Mouse (Mus musculus) megakaryocyte, embryonic 14.5 days (primary cell): ENCODE measurements around the gene Foxd2.

ENCODE experiments used
- FLI1 ChIP-seq: IDR thresholded peaks from 2 replicates; pipeline ENCODE4 v1.6.1; 2012; ENCODE audit warnings: low read length, inconsistent platforms, mixed read lengths
- GATA1 ChIP-seq: IDR thresholded peaks from 3 replicates; pipeline ENCODE4 v1.6.1; 2012; ENCODE audit warnings: mixed read lengths, low read length, inconsistent platforms, borderline replicate concordance

DNA sequence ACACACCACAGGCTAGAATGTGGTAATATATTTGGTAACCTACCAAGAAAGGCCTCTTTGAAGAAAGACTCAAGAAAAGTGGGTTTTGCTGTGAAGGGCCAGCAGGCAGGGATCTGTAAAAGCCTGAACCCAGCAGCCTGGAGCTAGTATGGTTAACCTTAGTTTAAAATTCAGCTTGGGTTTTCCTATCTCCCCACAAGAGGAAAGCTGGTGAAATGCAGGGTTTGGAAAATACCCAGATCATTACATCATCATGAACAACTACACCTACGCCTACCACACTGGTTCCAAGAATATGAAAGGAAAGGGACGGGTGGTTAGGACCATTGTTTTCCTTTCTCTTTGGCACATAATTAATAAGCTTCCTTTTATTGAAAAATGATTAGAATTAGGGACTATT is 49.6 kb upstream of the Foxd2 start:
- TF ChIP-seq FLI1 (no peak), GATA1 (no peak)
